Mouse (Mus musculus) stomach, postnatal 0 days (tissue): ENCODE data around the gene Eefsec. TPM values are rescaled to one million over a fixed set of nuclear protein-coding genes. Genes with fewer than 3 reads are reported as not detected.

Source experiments
- ATAC-seq: fragments of 200-750 bp; cut with Nextera tagmentation; 2 replicates; pipeline ENCODE4 v1.8.0; 2017; ENCODE audit not compliant: low FRiP score, low TSS enrichment
- DNase-seq: peaks from one replicate; pipeline ENCODE4 v3.0.0-alpha.2; 2016; ENCODE audit warnings: low spot score
- H3K27ac ChIP-seq: fragments of 300-500 bp; sonication (generic); replicated peaks from 2 replicates; pipeline ENCODE4 v1.5.1; 2014; ENCODE audit warnings: mild to moderate bottlenecking, control low read depth
- H3K27me3 ChIP-seq: fragments of 300-500 bp; sonication (generic); 2 replicates; pipeline ENCODE4 v1.6.1; 2014; ENCODE audit warnings: low read length; ENCODE audit not compliant: control insufficient read depth, insufficient read depth
- H3K36me3 ChIP-seq: fragments of 300-500 bp; sonication (generic); 2 replicates; pipeline ENCODE4 v1.6.1; 2014; ENCODE audit warnings: low read length, mixed read lengths; ENCODE audit not compliant: control insufficient read depth, insufficient read depth
- H3K4me1 ChIP-seq: fragments of 300-500 bp; sonication (generic); replicated peaks from 2 replicates; pipeline ENCODE4 v1.6.1; 2014; ENCODE audit warnings: antibody characterized with exemption; ENCODE audit not compliant: control insufficient read depth, insufficient read depth
- H3K4me2 ChIP-seq: fragments of 300-500 bp; sonication (generic); replicated peaks from 2 replicates; pipeline ENCODE4 v1.6.1; 2014; ENCODE audit warnings: low read depth, mild to moderate bottlenecking, control low read depth, moderate library complexity
- H3K4me3 ChIP-seq: fragments of 300-500 bp; sonication (generic); 2 replicates; pipeline ENCODE4 v1.5.1; 2014; ENCODE audit warnings: low read depth, low read length, control low read depth
- H3K9ac ChIP-seq: fragments of 300-500 bp; sonication (generic); 2 replicates; pipeline ENCODE4 v1.6.1; 2014; ENCODE audit warnings: mild to moderate bottlenecking, low read length, control low read depth, mixed read lengths
- H3K9me3 ChIP-seq: fragments of 300-500 bp; sonication (generic); 2 replicates; pipeline ENCODE4 v1.6.1; 2016; ENCODE audit warnings: low read length; ENCODE audit not compliant: control insufficient read depth
- CTCF ChIP-seq: IDR thresholded peaks from 2 replicates; pipeline ENCODE4 v1.5.1; 2016; ENCODE audit warnings: antibody characterized with exemption, low read depth, mild to moderate bottlenecking, moderate library complexity
- EP300 ChIP-seq: optimal IDR thresholded peaks from 2 replicates; pipeline ENCODE3; 2016; ENCODE audit warnings: antibody characterized with exemption
- WGBS: fragments of 180-500 bp; shearing (Covaris S2); extraction: QIAGEN DNeasy Blood & Tissue Kit; methylation state at CpG from one replicate; pipeline ENCODE4 v1.1.7; 2014; 5-methylcytosine and 5-hydroxymethylcytosine counted together
- polyA plus RNA-seq: library from polyadenylated mRNA; unstranded; fragments of >200 nt; fragmentation: Nextera tagmentation; extraction: Ambion mirVana; gene quantifications from 2 replicates; pipeline ENCODE4 v1.2.1, GENCODE M21; 2015

The Eefsec gene
- polyA plus RNA-seq, 1 experiment from 2014 or later, result 20.6 TPM

DNA sequence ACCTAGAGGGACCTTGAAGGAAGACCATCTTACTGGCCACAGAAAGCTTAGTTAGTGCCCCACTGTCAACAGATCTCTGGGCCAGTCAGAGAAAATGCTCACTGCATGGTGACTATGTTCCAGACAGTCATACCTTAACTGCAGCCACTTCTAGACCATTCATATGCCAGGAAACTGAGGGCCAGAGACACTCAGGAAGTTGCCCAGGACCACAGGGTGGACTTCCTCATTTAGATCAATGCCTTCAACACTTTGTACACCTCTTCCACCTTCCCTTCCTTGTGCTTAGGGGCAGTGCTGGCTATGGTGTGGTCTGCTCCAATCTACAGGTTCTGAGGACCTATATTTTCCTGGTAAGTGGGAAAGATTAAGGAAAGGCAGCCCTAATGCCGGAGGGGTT is 181.0 kb downstream of the Eefsec start:
- no peak overlapping the region for H3K9ac ChIP-seq
- TF ChIP-seq CTCF (no peak), EP300 (no peak)
- no peak overlapping the region for H3K4me2 ChIP-seq
- H3K4me1 ChIP-seq, result no peaks in the 10 kb centered on the region
- WGBS, result 94% methylated on average over 1 of the region's 1 CpGs
- no peak overlapping the region for H3K27ac ChIP-seq
- no peaks in the 10 kb centered on the region for H3K27me3 ChIP-seq
- H3K4me3 ChIP-seq, result no peak overlapping the region
- H3K9me3 ChIP-seq, result no peaks in the 10 kb centered on the region
- ATAC-seq (no peak), DNase-seq (no peak)
- H3K36me3 ChIP-seq, result no peaks in the 10 kb centered on the region

DNA sequence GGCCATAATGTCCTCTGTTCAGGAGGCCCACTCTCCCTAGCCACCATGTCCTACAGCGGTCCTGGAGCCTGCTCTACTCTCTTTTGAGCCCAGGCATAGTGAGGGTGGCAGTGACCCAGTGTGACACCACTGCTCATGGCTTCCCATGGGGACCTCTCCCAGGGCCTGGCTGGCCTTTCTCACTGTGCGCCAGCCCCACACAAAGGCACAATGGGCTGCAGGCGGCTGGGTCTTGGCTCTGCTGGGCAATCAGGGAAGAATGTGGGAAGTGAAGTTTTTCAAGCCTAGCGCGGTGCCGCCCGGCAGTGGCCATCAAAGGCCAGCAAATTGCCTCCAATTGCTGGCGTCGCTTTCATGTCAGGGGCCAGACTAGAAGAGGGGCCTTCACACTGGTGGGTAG is 184.2 kb downstream of the Eefsec start:
- Histone ChIP-seq H3K27me3 (no peaks in the 10 kb centered on the region), H3K9ac (no peak overlapping the region), H3K9me3 (no peaks in the 10 kb centered on the region), H3K4me1 (no peaks in the 10 kb centered on the region), H3K36me3 (peaks cover 3% of the 10 kb centered on the region; the same call in 1 of the 2 replicates), H3K4me3 (no peak overlapping the region), H3K4me2 (no peak overlapping the region), H3K27ac (no peak overlapping the region)
- no peak for ATAC-seq
- TF ChIP-seq CTCF (no peak), EP300 (no peak)
- WGBS, result 80% methylated on average over 9 of the region's 9 CpGs
- no peak for DNase-seq

DNA sequence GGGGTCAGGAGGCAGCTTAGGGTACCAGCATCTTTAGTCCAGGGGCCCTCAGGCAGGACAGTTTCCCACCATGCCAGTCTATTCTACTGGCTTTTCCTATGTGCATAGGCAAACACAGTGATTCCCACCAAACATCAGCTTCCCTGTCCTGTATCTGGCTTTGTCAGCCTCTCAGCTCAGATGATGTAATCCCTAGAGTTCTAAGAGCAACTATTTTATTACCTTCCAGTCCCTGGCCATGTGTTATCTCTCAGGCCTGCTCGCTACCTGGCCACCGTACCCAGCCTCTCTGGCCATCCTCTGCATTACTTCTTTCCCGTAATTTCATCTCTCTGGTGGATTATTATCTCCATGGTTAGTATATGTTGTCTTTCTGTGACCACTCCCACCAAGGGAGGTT is 185.7 kb downstream of the Eefsec start:
- no peak overlapping the region for H3K4me3 ChIP-seq
- TF ChIP-seq EP300 (no peak), CTCF (no peak)
- no peaks in the 10 kb centered on the region for H3K4me1 ChIP-seq
- H3K9me3 ChIP-seq, result no peaks in the 10 kb centered on the region
- H3K4me2 ChIP-seq, result no peak overlapping the region
- H3K27me3 ChIP-seq, result no peaks in the 10 kb centered on the region
- no peak overlapping the region for H3K9ac ChIP-seq
- DNase-seq (no peak), ATAC-seq (no peak)
- WGBS, result 77% methylated on average over 3 of the region's 3 CpGs
- no peak overlapping the region for H3K27ac ChIP-seq
- H3K36me3 ChIP-seq, result peaks cover 3% of the 10 kb centered on the region; the same call in 1 of the 2 replicates

DNA sequence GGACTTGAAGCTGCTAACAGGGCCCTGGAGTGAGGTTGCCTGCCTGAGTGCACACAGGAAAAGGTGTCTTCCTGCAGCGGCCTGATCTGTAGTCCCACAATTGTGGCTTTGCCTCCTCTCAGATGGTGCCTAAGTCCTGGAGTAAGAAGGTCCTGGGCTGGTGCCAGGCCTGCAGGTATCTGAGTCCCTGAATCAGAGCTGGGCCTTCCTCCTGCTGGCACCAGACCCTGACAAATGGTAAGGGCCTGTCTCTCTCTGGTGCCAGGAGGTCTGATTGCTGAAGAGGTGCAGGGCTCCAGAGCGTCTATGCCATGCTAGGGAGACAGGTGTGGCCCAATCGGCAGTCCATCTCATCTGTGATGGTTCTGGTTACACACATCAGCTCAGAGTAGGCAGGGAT is 186.7 kb downstream of the Eefsec start:
- WGBS, result 85% methylated on average over 3 of the region's 3 CpGs
- Histone ChIP-seq H3K27me3 (no peaks in the 10 kb centered on the region), H3K9ac (no peak overlapping the region), H3K4me2 (no peak overlapping the region), H3K4me1 (no peaks in the 10 kb centered on the region), H3K36me3 (peaks cover 3% of the 10 kb centered on the region; the same call in 1 of the 2 replicates), H3K9me3 (no peaks in the 10 kb centered on the region), H3K4me3 (no peak overlapping the region), H3K27ac (no peak overlapping the region)
- TF ChIP-seq EP300 (no peak), CTCF (no peak)
- no peak for DNase-seq
- no peak for ATAC-seq

DNA sequence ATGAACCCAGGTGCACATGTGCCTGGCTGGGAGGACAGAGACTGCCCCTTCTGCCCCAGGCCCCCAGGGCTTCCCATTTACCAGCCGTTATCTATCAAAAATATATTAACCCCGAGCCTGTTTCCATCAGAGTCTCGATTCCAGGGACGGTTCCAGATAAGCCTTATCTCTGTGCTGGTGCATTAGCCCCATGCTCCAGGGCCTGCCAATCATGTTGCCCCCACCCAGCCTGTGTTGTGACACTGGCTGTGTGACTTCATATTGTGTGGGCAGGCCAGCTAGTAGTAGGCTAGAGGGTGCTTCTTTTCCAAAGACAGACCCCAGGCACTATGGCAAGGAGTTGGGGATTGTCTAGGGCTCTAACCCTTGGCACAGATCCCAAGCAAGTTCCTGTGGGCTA is 190.9 kb downstream of the Eefsec start:
- no peak for DNase-seq
- Histone ChIP-seq H3K27me3 (no peaks in the 10 kb centered on the region), H3K4me1 (no peaks in the 10 kb centered on the region), H3K9ac (no peak overlapping the region), H3K4me3 (no peak overlapping the region), H3K36me3 (peaks cover 3% of the 10 kb centered on the region; the same call in 1 of the 2 replicates), H3K27ac (no peak overlapping the region), H3K9me3 (no peaks in the 10 kb centered on the region), H3K4me2 (no peak overlapping the region)
- WGBS, result 46% methylated on average over 4 of the region's 4 CpGs
- no peak for ATAC-seq
- TF ChIP-seq EP300 (no peak), CTCF (no peak)

DNA sequence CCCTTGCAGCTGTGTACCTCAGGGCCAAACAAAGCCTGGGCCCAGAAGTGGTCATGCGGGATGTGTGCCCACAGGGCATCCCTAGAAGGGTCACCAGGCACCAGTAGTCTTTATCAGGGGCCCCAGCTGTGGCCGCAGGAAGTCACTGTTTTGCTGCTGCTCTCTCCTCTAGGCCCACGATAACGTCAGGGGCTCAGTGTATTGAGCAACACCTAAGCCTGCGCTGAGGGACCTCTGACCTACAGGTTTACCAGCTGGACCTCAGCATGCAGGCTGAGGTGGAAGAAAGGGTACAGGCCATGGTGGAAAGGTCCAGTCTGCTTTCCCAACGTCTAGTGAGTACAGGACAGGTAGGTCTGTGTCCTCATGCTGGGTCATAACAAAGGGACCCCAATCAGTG is 192.3 kb downstream of the Eefsec start:
- Histone ChIP-seq H3K27me3 (no peaks in the 10 kb centered on the region), H3K27ac (no peak overlapping the region), H3K9ac (no peak overlapping the region), H3K4me2 (no peak overlapping the region), H3K9me3 (no peaks in the 10 kb centered on the region), H3K36me3 (peaks cover 3% of the 10 kb centered on the region; the same call in 1 of the 2 replicates), H3K4me1 (no peaks in the 10 kb centered on the region), H3K4me3 (no peak overlapping the region)
- WGBS, result 68% methylated on average over 6 of the region's 6 CpGs
- ATAC-seq (no peak), DNase-seq (no peak)
- no peak for TF ChIP-seq EP300
- TF ChIP-seq CTCF, result no peak
